Mouse (Mus musculus) neural tube, embryonic 14.5 days (tissue): Measurements from ENCODE around the gene Hagh. TPM values are rescaled to one million over a fixed set of nuclear protein-coding genes. Genes with fewer than 3 reads are reported as not detected.

ENCODE experiments used
- ATAC-seq: fragments of 200-750 bp; cut with Nextera tagmentation; 2 replicates; pipeline ENCODE4 v1.8.0; 2017; ENCODE audit warnings: low read depth, mild to moderate bottlenecking, moderate TSS enrichment, moderate library complexity
- H3K27ac ChIP-seq: fragments of 300-500 bp; sonication (generic); 2 replicates; pipeline ENCODE4 v1.5.1; 2014; ENCODE audit warnings: low read depth, mild to moderate bottlenecking, control low read depth, low read length, moderate library complexity, mixed read lengths
- H3K27me3 ChIP-seq: fragments of 300-500 bp; sonication (generic); 2 replicates; pipeline ENCODE4 v1.6.1; 2014; ENCODE audit warnings: low read length; ENCODE audit not compliant: control insufficient read depth, insufficient read depth
- H3K36me3 ChIP-seq: fragments of 300-500 bp; sonication (generic); 2 replicates; pipeline ENCODE4 v1.6.1; 2014; ENCODE audit warnings: low read length, mixed read lengths; ENCODE audit not compliant: control insufficient read depth, insufficient read depth
- H3K4me1 ChIP-seq: fragments of 300-500 bp; sonication (generic); 2 replicates; pipeline ENCODE4 v1.6.1; 2014; ENCODE audit warnings: low read length; ENCODE audit not compliant: control insufficient read depth, insufficient read depth
- H3K4me2 ChIP-seq: fragments of 300-500 bp; sonication (generic); 2 replicates; pipeline ENCODE4 v1.6.1; 2014; ENCODE audit warnings: mild to moderate bottlenecking, low read depth, low read length, control low read depth
- H3K4me3 ChIP-seq: fragments of 300-500 bp; sonication (generic); 2 replicates; pipeline ENCODE4 v1.5.1; 2014; ENCODE audit warnings: low read depth, low read length, control low read depth, mixed read lengths
- H3K9ac ChIP-seq: fragments of 300-500 bp; sonication (generic); replicated peaks from 2 replicates; pipeline ENCODE4 v1.6.1; 2014; ENCODE audit warnings: low read depth, mild to moderate bottlenecking, control low read depth, low read length, mixed read lengths
- H3K9me3 ChIP-seq: fragments of 300-500 bp; sonication (generic); 2 replicates; pipeline ENCODE4 v1.6.1; 2016; ENCODE audit warnings: low read length; ENCODE audit not compliant: control insufficient read depth
- WGBS: fragments of 180-500 bp; shearing (Covaris S2); extraction: QIAGEN DNeasy Blood & Tissue Kit; methylation state at CpG from one replicate; pipeline ENCODE4 v1.1.7; 2014; 5-methylcytosine and 5-hydroxymethylcytosine counted together
- polyA plus RNA-seq: library from polyadenylated mRNA; unstranded; fragments of >200 nt; fragmentation: Nextera tagmentation; extraction: Ambion mirVana; gene quantifications from 2 replicates; pipeline ENCODE4 v1.2.1, GENCODE M21; 2014

Hagh gene
- polyA plus RNA-seq, 1 experiment from 2014 or later = 77.2 TPM

DNA sequence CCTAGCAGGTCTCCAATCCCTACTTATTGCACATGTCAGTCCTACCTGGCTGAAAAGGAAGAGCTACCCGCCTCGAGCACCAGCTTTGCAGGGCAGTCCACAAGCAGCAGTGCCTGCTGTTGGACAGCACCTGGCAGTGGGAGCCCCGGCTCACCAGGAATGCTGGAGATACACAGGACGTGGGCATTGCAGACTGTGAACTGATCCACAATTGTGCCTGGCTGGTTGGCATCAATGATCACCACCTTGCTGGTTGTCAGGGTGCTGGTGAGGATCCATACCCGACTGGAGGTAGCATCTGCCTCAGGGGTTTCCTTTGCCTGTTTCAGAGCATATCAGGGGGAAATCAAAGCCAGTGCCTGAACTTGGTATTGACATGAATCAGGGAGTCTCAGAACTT lies 62.2 kb downstream of the Hagh start:
- H3K27ac ChIP-seq = no peak overlapping the region
- no peaks in the 10 kb centered on the region for H3K27me3 ChIP-seq
- peaks cover 99% of the 10 kb centered on the region for H3K36me3 ChIP-seq
- no peak overlapping the region for H3K9ac ChIP-seq
- no peak overlapping the region for H3K4me2 ChIP-seq
- ATAC-seq = no peak
- H3K4me1 ChIP-seq = peaks cover 6% of the 10 kb centered on the region
- WGBS = 94% methylated on average over 5 of the region's 5 CpGs
- H3K4me3 ChIP-seq = no peak overlapping the region
- no peaks in the 10 kb centered on the region for H3K9me3 ChIP-seq

DNA sequence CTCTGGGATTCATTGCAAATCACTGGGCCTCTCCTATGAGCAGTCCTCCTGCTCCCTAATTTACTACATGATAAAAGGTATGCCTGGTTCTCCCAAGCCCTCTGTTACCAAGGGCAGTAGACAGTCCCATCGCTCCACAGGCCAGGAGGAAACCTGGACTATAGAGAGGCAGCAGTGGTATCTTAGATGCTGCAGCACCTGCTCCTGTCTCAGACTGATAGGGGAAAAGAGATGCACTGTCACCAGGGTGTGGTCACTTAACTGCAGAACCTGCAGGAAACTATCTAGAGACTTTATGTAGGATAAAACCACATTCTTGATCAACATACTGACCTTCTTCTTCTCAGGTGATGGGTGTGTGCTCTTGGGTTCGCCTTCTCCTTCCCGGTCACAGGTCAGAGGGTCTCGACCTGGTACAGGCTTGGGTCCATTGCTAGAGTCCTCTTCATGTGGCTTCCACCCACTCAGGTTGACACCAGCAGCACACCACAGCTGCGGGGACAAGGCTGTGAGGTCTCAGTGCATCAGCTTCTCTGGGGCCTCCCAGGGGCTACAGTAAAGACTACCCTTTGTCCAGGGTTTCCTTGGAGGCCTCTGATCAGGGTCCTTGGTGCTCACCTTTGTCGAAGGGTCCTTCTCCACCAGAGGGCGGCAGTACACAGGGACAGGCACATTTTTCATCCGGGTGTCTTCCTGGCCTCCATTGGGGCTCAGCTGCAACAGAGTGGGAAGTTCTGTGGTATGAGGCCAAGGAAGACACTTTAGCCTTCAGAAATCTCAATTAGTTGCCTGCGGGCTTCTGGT lies 62.9 kb downstream of the Hagh start:
- Histone ChIP-seq H3K4me3 (no peak overlapping the region), H3K9ac (no peak overlapping the region), H3K27me3 (no peaks in the 10 kb centered on the region), H3K9me3 (no peaks in the 10 kb centered on the region), H3K36me3 (peaks cover 100% of the 10 kb centered on the region), H3K4me2 (no peak overlapping the region), H3K4me1 (no peaks in the 10 kb centered on the region), H3K27ac (no peak overlapping the region)
- ATAC-seq = no peak
- WGBS = 69% methylated on average over 9 of the region's 9 CpGs

DNA sequence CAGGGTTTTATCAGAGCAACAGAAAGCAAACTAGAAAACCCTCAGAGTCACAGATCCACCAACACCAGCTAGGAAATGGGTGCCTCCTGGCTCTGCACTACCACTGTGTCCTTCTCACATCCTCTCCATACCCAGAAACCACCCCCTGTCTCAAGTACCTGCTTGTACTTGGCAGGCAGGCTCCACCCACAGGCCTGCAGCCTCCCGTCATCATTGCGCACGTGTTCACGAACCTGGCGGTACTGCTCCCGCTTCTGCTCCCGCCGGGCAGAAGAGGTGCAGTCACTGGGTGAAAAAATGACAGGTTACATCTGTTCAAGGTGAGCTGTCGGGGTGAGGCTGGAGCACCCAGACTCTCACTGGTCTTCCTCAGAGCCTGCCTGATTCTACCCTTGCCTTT lies 63.8 kb downstream of the Hagh start:
- no peak for ATAC-seq
- H3K9me3 ChIP-seq = no peaks in the 10 kb centered on the region
- no peak overlapping the region for H3K4me2 ChIP-seq
- H3K27me3 ChIP-seq = no peaks in the 10 kb centered on the region
- H3K4me3 ChIP-seq = no peak overlapping the region
- H3K27ac ChIP-seq = no peak overlapping the region
- H3K4me1 ChIP-seq = no peaks in the 10 kb centered on the region
- WGBS = 95% methylated on average over 9 of the region's 9 CpGs
- no peak overlapping the region for H3K9ac ChIP-seq
- peaks cover 100% of the 10 kb centered on the region for H3K36me3 ChIP-seq

DNA sequence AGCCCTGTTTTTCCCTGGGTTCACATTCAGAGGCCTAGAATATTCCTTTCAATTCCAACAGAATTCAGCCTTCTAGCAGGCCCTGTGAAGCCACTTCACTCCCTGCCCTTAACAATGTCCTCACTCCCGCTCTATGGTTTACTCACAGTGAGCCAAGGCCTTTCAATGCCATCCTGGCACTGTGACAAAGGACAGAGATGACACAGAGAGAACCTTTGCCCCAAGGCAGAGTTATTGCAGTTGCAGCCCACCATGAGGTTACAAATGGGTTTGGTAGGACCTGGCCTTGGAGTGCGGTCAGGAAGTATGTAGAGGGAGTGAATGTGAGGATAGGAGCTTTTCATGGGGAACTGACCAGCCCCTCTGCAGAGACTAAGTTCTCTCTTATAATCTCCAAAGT lies 67.6 kb downstream of the Hagh start:
- H3K27ac ChIP-seq = no peak overlapping the region
- no peaks in the 10 kb centered on the region for H3K27me3 ChIP-seq
- H3K4me1 ChIP-seq = no peaks in the 10 kb centered on the region
- 93% methylated on average over 2 of the region's 2 CpGs for WGBS
- H3K36me3 ChIP-seq = peaks cover 89% of the 10 kb centered on the region
- no peaks in the 10 kb centered on the region for H3K9me3 ChIP-seq
- H3K4me3 ChIP-seq = no peak overlapping the region
- no peak overlapping the region for H3K9ac ChIP-seq
- H3K4me2 ChIP-seq = no peak overlapping the region
- no peak for ATAC-seq

DNA sequence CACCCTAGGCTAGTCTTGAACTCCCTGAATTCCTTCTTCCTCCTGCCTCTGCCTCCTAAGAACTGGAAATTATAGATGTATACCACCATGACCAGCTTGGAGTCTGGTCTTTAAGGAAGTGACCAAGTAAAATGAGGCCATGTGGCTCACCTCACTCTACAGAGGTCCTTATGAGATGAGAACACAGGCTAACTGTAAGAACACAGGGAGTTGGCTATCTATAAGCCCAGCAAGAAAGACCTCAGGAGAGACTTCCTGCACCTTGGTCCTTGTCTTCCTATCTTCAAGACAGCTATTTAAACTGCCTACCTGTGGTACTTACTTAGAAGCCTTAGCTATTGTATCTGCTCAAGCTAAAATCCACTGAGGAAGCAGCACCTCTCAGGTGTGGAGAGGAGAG lies 74.0 kb downstream of the Hagh start:
- H3K4me1 ChIP-seq = no peaks in the 10 kb centered on the region
- no peak overlapping the region for H3K4me2 ChIP-seq
- H3K9me3 ChIP-seq = no peaks in the 10 kb centered on the region
- H3K27me3 ChIP-seq = no peaks in the 10 kb centered on the region
- ATAC-seq = no peak
- peaks cover 85% of the 10 kb centered on the region for H3K36me3 ChIP-seq
- no peak overlapping the region for H3K27ac ChIP-seq
- H3K4me3 ChIP-seq = no peak overlapping the region
- no peak overlapping the region for H3K9ac ChIP-seq

Other genes starting within 250 kb of the Hagh start
- 74.7 and 87.7 TPM in 2 replicates for gene Tsc2, start 207.5 kb upstream of the Hagh start, polyA plus RNA-seq
- 6.8 and 7.3 TPM in 2 replicates for gene Nthl1, start 207.5 kb upstream of the Hagh start, polyA plus RNA-seq
- gene Slc9a3r2, start 189.8 kb upstream of the Hagh start, polyA plus RNA-seq = 49.3 and 52.6 TPM in 2 replicates
- not detected in 2 replicates for gene Npw, start 181.7 kb upstream of the Hagh start, polyA plus RNA-seq
- gene Zfp598, start 170.5 kb upstream of the Hagh start, polyA plus RNA-seq = 22.6 and 24.5 TPM in 2 replicates
- gene Syngr3, start 150.2 kb upstream of the Hagh start, polyA plus RNA-seq = 154 and 196 TPM in 2 replicates
- gene Gfer, start 144.0 kb upstream of the Hagh start, polyA plus RNA-seq = 37.0 and 40.1 TPM in 2 replicates
- gene Noxo1, start 143.9 kb upstream of the Hagh start, polyA plus RNA-seq = 1.3 and 3.3 TPM in 2 replicates
- gene Tbl3, start 132.5 kb upstream of the Hagh start, polyA plus RNA-seq = 59.9 and 70.1 TPM in 2 replicates
- not detected in 2 replicates for gene Rnf151, start 122.1 kb upstream of the Hagh start, polyA plus RNA-seq
- 742 and 744 TPM in 2 replicates for gene Rps2, start 122.0 kb upstream of the Hagh start, polyA plus RNA-seq
- 296 and 349 TPM in 2 replicates for gene Ndufb10, start 115.7 kb upstream of the Hagh start, polyA plus RNA-seq
- gene Rpl3l, start 112.3 kb upstream of the Hagh start, polyA plus RNA-seq = 0.20 TPM in 1 of 2 replicates, not detected in the other
- 21.5 and 27.7 TPM in 2 replicates for gene Msrb1, start 103.5 kb upstream of the Hagh start, polyA plus RNA-seq
- 0.48 TPM in 1 of 2 replicates, not detected in the other for gene Hs3st6, start 87.2 kb upstream of the Hagh start, polyA plus RNA-seq
- gene Meiob, start 35.9 kb upstream of the Hagh start, polyA plus RNA-seq = not detected in 2 replicates
- 24.4 and 27.6 TPM in 2 replicates for gene Fahd1, start 10.2 kb downstream of the Hagh start, polyA plus RNA-seq
- not detected in 2 replicates for gene Igfals, start 25.9 kb downstream of the Hagh start, polyA plus RNA-seq
- 69.2 and 75.7 TPM in 2 replicates for gene Nubp2, start 46.2 kb downstream of the Hagh start, polyA plus RNA-seq
- gene Spsb3, start 46.5 kb downstream of the Hagh start, polyA plus RNA-seq = 74.5 and 83.8 TPM in 2 replicates
- 21.4 and 23.7 TPM in 2 replicates for gene Eme2, start 54.9 kb downstream of the Hagh start, polyA plus RNA-seq
- 85.5 and 86.4 TPM in 2 replicates for gene Mrps34, start 55.0 kb downstream of the Hagh start, polyA plus RNA-seq
- gene Nme3, start 56.4 kb downstream of the Hagh start, polyA plus RNA-seq = 98.0 and 115 TPM in 2 replicates
- 88.5 and 93.4 TPM in 2 replicates for gene Mapk8ip3, start 96.8 kb downstream of the Hagh start, polyA plus RNA-seq
- 50.0 and 59.8 TPM in 2 replicates for gene Jpt2, start 120.5 kb downstream of the Hagh start, polyA plus RNA-seq
- gene Cramp1l, start 175.6 kb downstream of the Hagh start, polyA plus RNA-seq = 9.2 and 10.1 TPM in 2 replicates
- 18.5 and 21.9 TPM in 2 replicates for gene Ift140, start 175.9 kb downstream of the Hagh start, polyA plus RNA-seq
- gene Tmem204, start 243.4 kb downstream of the Hagh start, polyA plus RNA-seq = 8.1 and 11.5 TPM in 2 replicates